Mouse (Mus musculus): ENCODE data around the gene Mlh3. TPM values are rescaled to one million over a fixed set of nuclear protein-coding genes. Genes with fewer than 3 reads are reported as not detected.

Mlh3 gene
- total RNA-seq, 2 experiments from 2014 or later, result 6.6 to 8.6 TPM

GRCm38 (mm10) chr12:85197936-85198335, 72.5 kb downstream of the Mlh3 start:
- intact Hi-C loops (cut with DNase I; ENCODE audit: low total_unique reads), result no loop called here
- no peak for DNase-seq

DNA sequence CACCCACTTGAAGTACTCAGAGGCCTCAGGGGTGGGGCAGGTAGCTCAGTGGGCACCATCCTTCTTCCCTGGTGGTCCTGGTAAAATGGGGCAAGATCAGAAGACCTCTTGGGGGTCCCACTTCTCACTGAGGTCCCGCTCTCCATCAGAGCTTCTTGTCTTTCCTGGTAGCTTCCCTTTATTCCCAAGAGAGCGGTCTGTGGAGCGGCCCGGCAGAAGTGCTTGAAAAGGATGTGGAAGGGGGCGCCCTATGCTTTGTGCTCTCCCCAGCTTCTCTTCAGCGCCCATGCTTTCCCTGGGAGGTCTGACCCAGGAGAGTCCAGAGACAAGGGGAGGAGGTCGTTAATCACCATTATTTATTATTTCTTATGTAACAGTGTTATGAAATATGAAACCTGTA, 73.0 kb downstream of the Mlh3 start:
- intact Hi-C loops (cut with DNase I; ENCODE audit: low total_unique reads), result no loop called here
- DNase-seq, result no peak

DNA sequence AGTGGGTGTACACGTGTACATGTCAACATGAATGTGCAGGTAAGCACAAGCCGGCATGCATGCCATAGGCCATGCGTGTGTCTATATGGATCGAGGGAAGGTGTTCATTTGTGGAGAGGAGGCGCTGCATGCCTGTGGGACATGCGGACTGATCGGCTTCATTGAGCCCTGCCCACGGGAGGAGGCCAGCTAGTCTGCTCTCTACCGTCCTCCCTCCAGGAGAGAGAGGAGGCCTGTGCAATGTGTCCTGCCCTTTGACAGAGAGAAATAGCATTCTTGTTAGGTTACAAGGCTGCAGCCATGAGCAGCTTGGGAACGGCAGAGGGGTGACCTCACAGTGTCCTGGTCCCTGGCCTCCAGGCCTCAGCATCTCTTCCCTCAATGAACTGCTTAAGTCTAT, 74.2 kb downstream of the Mlh3 start:
- intact Hi-C loops (cut with DNase I; ENCODE audit: low total_unique reads), result no loop called here
- no peak for DNase-seq

GRCm38 (mm10) chr12:85195086-85195485, 75.3 kb downstream of the Mlh3 start:
- DNase-seq, result no peak
- intact Hi-C loops (cut with DNase I; ENCODE audit: low total_unique reads), result no loop called here

DNA sequence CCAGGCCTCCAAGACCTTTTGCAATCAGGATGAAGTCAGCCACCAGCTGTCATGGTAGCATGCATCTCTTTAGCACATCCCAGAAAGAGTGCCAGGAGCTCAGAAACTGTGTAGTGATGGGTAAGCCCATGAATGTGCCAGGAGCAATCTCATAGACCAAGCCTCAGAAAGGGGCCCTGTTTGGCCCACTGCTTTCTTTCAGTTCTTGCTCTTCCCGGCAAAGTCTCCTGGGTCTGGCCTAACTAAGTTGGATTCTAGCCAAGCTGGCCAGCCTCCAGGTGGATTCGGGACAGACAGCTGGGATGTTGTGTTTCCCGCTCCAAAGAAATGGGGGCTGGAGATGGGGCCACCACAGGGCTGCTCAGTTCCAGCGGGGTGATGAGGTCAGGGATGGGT, 75.8 kb downstream of the Mlh3 start:
- intact Hi-C loops (cut with DNase I; ENCODE audit: low total_unique reads), result no loop called here
- DNase-seq, result peak; percentile 90

DNA sequence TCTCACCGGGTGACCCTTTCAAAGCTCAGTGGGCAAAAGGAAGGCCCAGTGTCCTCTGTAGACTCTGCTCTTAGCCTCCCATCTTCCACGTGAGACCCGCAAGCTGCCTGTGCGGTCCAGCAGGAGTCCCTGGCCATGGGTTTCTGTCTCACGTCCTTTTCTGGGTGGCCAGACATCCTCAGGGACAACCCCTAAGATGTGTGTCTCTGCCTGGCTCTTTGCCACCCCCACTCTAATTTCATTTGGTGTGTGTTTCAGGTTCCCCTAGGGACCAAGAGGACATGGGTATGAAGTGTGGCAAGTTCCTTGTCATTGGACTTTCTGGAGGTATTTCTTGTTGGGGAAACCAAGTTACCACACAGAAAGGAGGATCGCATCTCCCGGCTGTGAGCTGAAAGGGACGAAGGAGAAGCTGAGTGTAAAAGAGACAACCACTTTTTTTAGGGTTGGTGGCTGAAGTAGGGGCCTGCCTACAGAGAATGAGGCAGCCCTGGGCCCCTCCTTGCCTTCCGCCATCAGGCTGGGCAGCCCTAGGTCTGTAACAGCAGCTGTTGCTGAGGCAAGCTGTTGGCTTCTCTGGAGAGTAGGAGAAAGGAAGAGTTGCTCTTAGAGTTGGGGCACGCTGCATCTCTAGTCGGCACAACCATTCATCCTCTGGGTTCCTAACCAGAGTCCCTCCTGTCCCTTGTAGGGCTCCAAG, 76.3 kb downstream of the Mlh3 start:
- DNase-seq, result peak; percentile 68
- intact Hi-C loops (cut with DNase I; ENCODE audit: low total_unique reads), result no loop called here

DNA sequence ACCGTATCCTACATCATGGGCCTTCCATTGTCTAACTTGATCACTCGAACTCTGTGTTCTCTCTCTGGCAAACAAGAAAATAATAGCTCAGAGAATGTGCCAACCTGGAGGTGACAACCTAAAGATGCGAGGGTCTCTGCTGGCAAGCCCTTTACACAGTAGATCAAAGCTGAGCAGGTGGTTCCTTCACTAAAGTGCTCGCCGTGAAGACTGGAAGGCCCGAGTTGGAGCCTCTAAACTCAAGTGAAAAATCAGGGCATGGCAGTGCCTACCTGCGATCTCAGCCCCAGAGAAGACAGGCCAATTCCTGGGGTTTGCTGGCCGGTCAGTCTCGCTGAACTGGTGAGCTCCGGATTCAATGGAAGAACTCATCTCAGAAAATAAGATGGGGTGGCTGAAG, 77.3 kb downstream of the Mlh3 start:
- DNase-seq, result no peak
- intact Hi-C loops (cut with DNase I; ENCODE audit: low total_unique reads), result no loop called here

GRCm38 (mm10) chr12:85192461-85193108, 77.8 kb downstream of the Mlh3 start:
- intact Hi-C loops (cut with DNase I; ENCODE audit: low total_unique reads), result no loop called here
- peak; percentile 54 for DNase-seq

GRCm38 (mm10) chr12:85190290-85190689, 80.1 kb downstream of the Mlh3 start:
- intact Hi-C loops (cut with DNase I; ENCODE audit: low total_unique reads), result no loop called here
- no peak for DNase-seq

DNA sequence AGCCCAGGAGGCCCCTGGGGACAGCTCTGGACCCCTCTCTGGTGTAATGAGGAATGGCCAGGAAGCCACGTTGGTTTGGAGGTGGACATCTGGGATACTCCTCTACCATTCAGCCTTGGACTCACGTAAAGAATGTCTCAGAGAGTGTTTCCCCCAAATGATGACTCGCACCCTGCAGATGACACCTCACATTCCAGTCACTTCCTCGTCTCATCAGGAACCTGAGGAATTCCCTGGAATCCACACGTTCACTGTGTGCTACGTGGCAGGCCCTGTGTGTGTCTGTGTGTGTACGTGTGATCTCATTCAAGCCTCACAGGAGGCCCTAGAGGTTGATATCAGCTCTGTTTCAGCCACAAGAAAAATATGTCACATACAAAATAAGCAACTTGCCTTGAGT, 84.0 kb downstream of the Mlh3 start:
- DNase-seq, result no peak
- intact Hi-C loops (cut with DNase I; ENCODE audit: low total_unique reads), result no loop called here

DNA sequence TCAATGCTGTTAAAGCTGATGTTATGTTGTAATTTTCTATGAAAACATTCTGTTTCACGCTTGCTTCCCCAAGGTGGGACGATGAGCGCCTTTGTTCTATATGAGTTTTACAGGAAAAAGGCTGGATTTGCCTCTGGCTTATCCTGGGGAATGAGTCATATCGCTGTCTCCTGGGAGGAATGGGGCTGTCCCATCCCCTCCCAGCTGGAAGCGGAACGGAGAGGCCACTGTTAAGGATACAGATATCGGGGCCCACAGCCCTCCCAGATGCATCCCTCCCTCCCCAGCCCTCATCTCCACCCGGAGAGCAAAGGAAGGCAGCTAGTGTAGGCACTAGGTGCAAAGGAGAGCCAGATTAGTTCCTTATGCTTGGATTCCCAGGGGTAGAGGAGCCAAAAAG, 84.6 kb downstream of the Mlh3 start:
- intact Hi-C loops (cut with DNase I; ENCODE audit: low total_unique reads), result no loop called here
- DNase-seq, result peak; percentile 61

Small RNA genes lying within 50 kb of the gene (microRNA-seq; reads per million reads assigned to microRNA genes)
- 0 to 0.32 reads per million in 2 experiments for gene Mir6938

Other genes starting within 250 kb of the Mlh3 start
- gene Prox2, start 159.8 kb downstream of the Mlh3 start, total RNA-seq (2021), result 1 to 10 TPM; 2.1 to 2.2 TPM
- 100 to 1,000 TPM; 291 to 372 TPM for gene Dlst, start 159.8 kb downstream of the Mlh3 start, total RNA-seq (2021)
- under 1 TPM; 0.51 to 0.89 TPM for gene Rps6kl1, start 119.3 kb downstream of the Mlh3 start, total RNA-seq (2021)
- 1 to 10 TPM; 2.2 to 2.3 TPM for gene Pgf, start 92.8 kb downstream of the Mlh3 start, total RNA-seq (2021)
- 10 to 100 TPM; 75.6 to 77.1 TPM for gene Eif2b2, start 51.1 kb downstream of the Mlh3 start, total RNA-seq (2021)
- 10 to 100 TPM; 26.2 to 27.3 TPM for gene Acyp1, start 17.8 kb upstream of the Mlh3 start, total RNA-seq (2021)
- gene Zc2hc1c, start 18.0 kb upstream of the Mlh3 start, total RNA-seq (2021), result under 1 TPM; 0.59 to 0.89 TPM
- gene Nek9, start 68.8 kb upstream of the Mlh3 start, total RNA-seq (2021), result 10 to 100 TPM; 47.7 to 51.9 TPM
- 100 to 1,000 TPM; 130 to 135 TPM for gene Tmed10, start 104.2 kb upstream of the Mlh3 start, total RNA-seq (2021)
- 1 to 10 TPM; 7.6 to 8.9 TPM for gene Fos, start 203.3 kb upstream of the Mlh3 start, total RNA-seq (2021)

All from gastrocnemius, postnatal 14 days (tissue).